Mouse (Mus musculus): ENCODE measurements around the gene S1pr5. TPM values are rescaled to one million over a fixed set of nuclear protein-coding genes. Genes with fewer than 3 reads are reported as not detected.
"Not testable (repeated sequence)": the region's sequence is repeated elsewhere in the genome, so short reads cannot be mapped to it uniquely, and the experiment has no call there.

Gene S1pr5
- polyA plus RNA-seq, 1 experiment from 2014 or later = 0.39 TPM

DNA sequence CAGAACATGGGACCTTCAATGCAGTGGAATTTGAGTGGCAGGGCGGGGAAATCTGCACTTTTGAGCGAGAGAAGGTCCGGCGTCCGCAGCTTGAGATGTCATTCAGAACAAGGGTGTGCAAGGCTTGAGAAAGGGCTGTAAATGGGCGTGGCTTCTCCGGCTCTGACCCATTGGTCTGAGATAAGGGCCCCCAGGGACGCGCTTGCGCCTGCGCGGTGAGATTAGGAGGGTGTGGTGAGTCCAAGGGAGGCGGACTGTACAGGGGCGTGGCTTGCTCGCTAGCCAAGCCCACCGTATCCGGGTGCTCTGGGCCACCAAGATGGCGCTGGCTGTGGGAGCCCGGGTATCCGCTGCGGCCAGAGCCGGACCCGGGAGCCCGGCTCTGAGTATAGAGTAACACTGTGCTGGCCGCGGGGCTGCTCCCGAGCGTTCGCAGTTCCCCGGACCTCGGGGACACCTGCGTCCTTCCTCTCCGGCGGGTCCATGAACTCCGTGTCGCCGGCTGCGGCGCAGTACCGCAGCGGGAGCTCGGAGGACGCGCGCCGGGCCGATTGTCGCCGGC, 16.8 kb upstream of the S1pr5 start, which contains the start of gene Atg4d:
Gene Atg4d (plus strand): TSS at position 294 of the 562 bp plus-strand sequence.
- ATAC-seq (ENCODE audit: insufficient number of reproducible peaks, low FRiP score, low TSS enrichment, low read depth) (peak; percentile 94), DNase-seq (ENCODE audit: low spot score) (peak; percentile 99)
- H3K4me2 ChIP-seq (ENCODE audit: low read depth, severe bottlenecking) = peak within 1 kb of the TSS; percentile 76
- peak within 1 kb of the TSS; percentile 23 for H3K27ac ChIP-seq (replicated peaks; ENCODE audit: low read depth, low read length)
- WGBS = under 1% methylated on average over 42 of the region's 49 CpGs
- peak within 1 kb of the TSS; percentile 67 for H3K9ac ChIP-seq (ENCODE audit: low read length)
- no peaks in the 10 kb centered on the region for H3K27me3 ChIP-seq (ENCODE audit: control insufficient read depth, insufficient read depth, low read length)
- H3K36me3 ChIP-seq (ENCODE audit: control insufficient read depth, insufficient read depth, low read length) = peaks cover 12% of the 10 kb centered on the region
- H3K4me1 ChIP-seq (ENCODE audit: control insufficient read depth, insufficient read depth, low read length) = peaks cover 8% of the 10 kb centered on the region
- peak within 1 kb of the TSS; percentile 66 for H3K4me3 ChIP-seq (ENCODE audit: low read depth, low read length)
- no peaks in the 10 kb centered on the region for H3K9me3 ChIP-seq (ENCODE audit: control insufficient read depth, low read length)

DNA sequence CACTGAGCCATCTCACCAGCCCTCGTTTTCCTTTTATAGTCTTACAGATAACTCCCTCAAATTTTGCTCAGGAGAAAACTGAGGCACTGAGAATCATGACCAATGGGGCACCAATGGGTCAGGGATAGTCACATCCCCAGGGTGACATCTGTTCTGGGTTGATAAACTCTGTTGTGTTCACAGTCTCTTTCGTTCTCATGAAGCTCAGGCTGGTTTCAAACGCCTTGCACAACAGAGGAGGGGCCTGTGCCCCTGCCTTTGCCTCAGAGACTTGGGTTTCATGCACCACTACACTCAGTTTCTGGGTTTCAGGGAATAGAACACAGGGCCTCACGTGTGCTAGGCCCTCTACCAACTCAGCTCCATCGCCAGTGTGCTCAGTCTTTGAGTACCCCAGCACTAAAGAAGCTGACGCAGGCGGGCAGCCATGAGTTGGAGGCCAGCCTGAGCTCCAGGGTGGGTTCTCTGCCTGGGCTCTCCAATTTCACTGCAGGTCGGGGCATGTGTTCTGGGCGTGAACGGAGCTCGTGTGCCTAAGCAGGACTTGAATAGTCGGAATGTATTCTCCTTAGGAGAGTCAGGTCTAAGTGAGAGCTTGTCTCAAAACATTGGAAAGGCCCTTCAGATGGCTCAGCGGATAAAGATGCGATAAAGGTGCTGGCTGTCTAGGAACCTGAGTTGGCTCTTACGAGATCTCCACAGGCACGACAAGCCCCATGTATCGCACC, 16.2 kb upstream of the S1pr5 start:
- Histone ChIP-seq H3K9me3 (ENCODE audit: control insufficient read depth, low read length) (no peaks in the 10 kb centered on the region), H3K27ac (replicated peaks; ENCODE audit: low read depth, low read length) (peak overlapping the region; percentile 23), H3K4me1 (ENCODE audit: control insufficient read depth, insufficient read depth, low read length) (peaks cover 8% of the 10 kb centered on the region), H3K27me3 (ENCODE audit: control insufficient read depth, insufficient read depth, low read length) (no peaks in the 10 kb centered on the region), H3K4me2 (ENCODE audit: low read depth, severe bottlenecking) (peak overlapping the region; percentile 56), H3K4me3 (ENCODE audit: low read depth, low read length) (peak overlapping the region; percentile 66), H3K9ac (ENCODE audit: low read length) (peak overlapping the region; percentile 0; the same call in 1 of the 2 replicates), H3K36me3 (ENCODE audit: control insufficient read depth, insufficient read depth, low read length) (peaks cover 11% of the 10 kb centered on the region)
- WGBS = 16% methylated on average over 17 of the region's 17 CpGs
- DNase-seq (ENCODE audit: low spot score) = no peak
- ATAC-seq (ENCODE audit: insufficient number of reproducible peaks, low FRiP score, low TSS enrichment, low read depth) = peak; percentile 52

- ATAC-seq (ENCODE audit: insufficient number of reproducible peaks, low FRiP score, low TSS enrichment, low read depth) = no peak
- Histone ChIP-seq H3K27me3 (ENCODE audit: control insufficient read depth, insufficient read depth, low read length) (no peaks in the 10 kb centered on the region), H3K36me3 (ENCODE audit: control insufficient read depth, insufficient read depth, low read length) (no peaks in the 10 kb centered on the region; the same call in 1 of the 2 replicates), H3K9me3 (ENCODE audit: control insufficient read depth, low read length) (no peaks in the 10 kb centered on the region), H3K9ac (ENCODE audit: low read length) (no peak overlapping the region), H3K27ac (replicated peaks; ENCODE audit: low read depth, low read length) (no peak overlapping the region), H3K4me1 (ENCODE audit: control insufficient read depth, insufficient read depth, low read length) (peaks cover 8% of the 10 kb centered on the region), H3K4me3 (ENCODE audit: low read depth, low read length) (no peak overlapping the region), H3K4me2 (ENCODE audit: low read depth, severe bottlenecking) (no peak overlapping the region)
- 77% methylated on average over 2 of the region's 2 CpGs for WGBS
- DNase-seq (ENCODE audit: low spot score) = no peak
Observed at GRCm38 (mm10) chr9:21261831-21262230, 13.6 kb upstream of the S1pr5 start.

GRCm38 (mm10) chr9:21260491-21261040, 12.3 kb upstream of the S1pr5 start:
- no peak for ATAC-seq (ENCODE audit: insufficient number of reproducible peaks, low FRiP score, low TSS enrichment, low read depth)

DNA sequence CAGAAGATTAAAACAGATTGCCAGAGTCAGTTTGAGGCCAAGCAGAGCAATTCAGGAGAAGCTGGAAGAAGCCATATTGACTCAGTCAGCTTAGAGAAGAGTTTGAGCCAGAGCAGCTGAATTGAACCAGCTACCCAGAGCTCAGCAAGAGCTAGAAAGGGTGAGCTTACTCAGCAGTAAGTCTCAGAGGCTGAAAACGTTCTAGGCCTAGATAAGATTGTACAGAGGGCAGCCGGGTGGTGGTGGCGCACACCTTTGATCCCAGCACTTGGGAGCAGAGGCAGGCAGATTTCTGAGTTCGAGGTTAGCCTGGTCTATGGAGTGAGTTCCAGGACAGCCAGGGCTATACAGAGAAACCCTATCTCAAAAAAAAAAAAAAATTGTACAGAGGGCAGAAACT, 8.1 kb upstream of the S1pr5 start:
- WGBS = 79% methylated on average over 4 of the region's 4 CpGs
- H3K9me3 ChIP-seq (ENCODE audit: control insufficient read depth, low read length); H3K4me1 ChIP-seq (ENCODE audit: control insufficient read depth, insufficient read depth, low read length); H3K4me2 ChIP-seq (ENCODE audit: low read depth, severe bottlenecking); DNase-seq (ENCODE audit: low spot score); H3K27ac ChIP-seq (replicated peaks; ENCODE audit: low read depth, low read length); H3K9ac ChIP-seq (ENCODE audit: low read length); H3K36me3 ChIP-seq (ENCODE audit: control insufficient read depth, insufficient read depth, low read length); H3K27me3 ChIP-seq (ENCODE audit: control insufficient read depth, insufficient read depth, low read length); ATAC-seq (ENCODE audit: insufficient number of reproducible peaks, low FRiP score, low TSS enrichment, low read depth); H3K4me3 ChIP-seq (ENCODE audit: low read depth, low read length): not testable (repeated sequence)

More at GRCm38 (mm10) chr9:21260491-21261040, 12.3 kb upstream of the S1pr5 start:
- Histone ChIP-seq H3K4me2 (ENCODE audit: low read depth, severe bottlenecking) (no peak overlapping the region), H3K4me1 (ENCODE audit: control insufficient read depth, insufficient read depth, low read length) (peaks cover 4% of the 10 kb centered on the region; the same call in 1 of the 2 replicates), H3K9ac (ENCODE audit: low read length) (no peak overlapping the region), H3K27ac (replicated peaks; ENCODE audit: low read depth, low read length) (no peak overlapping the region), H3K36me3 (ENCODE audit: control insufficient read depth, insufficient read depth, low read length) (no peaks in the 10 kb centered on the region), H3K4me3 (ENCODE audit: low read depth, low read length) (no peak overlapping the region), H3K27me3 (ENCODE audit: control insufficient read depth, insufficient read depth, low read length) (no peaks in the 10 kb centered on the region), H3K9me3 (ENCODE audit: control insufficient read depth, low read length) (no peaks in the 10 kb centered on the region)
- no peak for DNase-seq (ENCODE audit: low spot score)
- WGBS = 69% methylated on average over 6 of the region's 6 CpGs

DNA sequence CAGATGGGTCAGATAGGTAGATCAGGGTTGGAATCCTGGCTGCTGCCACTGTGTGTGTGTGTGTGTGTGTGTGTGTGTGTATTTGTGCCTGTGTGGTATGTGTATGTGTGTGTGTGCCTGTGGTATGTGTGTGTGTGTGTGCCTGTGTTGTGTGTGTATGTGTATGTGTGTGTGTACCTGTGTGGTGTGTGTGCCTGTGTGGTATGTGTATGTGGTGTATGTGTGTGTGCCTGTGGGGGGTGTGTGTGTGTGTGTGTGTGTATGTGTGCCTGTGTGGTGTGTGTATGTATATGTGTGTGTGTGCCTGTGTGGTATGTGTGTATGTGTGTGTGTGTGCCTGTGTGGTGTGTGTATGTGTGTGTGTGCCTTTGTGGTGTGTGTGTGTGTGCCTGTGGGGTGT, 6.4 kb upstream of the S1pr5 start:
- H3K4me3 ChIP-seq (ENCODE audit: low read depth, low read length) = no peak overlapping the region
- H3K9ac ChIP-seq (ENCODE audit: low read length) = no peak overlapping the region
- peaks cover 17% of the 10 kb centered on the region for H3K27me3 ChIP-seq (ENCODE audit: control insufficient read depth, insufficient read depth, low read length)
- H3K9me3 ChIP-seq (ENCODE audit: control insufficient read depth, low read length) = no peaks in the 10 kb centered on the region
- ATAC-seq (ENCODE audit: insufficient number of reproducible peaks, low FRiP score, low TSS enrichment, low read depth) (no peak), DNase-seq (ENCODE audit: low spot score) (no peak)
- peaks cover 7% of the 10 kb centered on the region; the same call in 1 of the 2 replicates for H3K4me1 ChIP-seq (ENCODE audit: control insufficient read depth, insufficient read depth, low read length)
- H3K36me3 ChIP-seq (ENCODE audit: control insufficient read depth, insufficient read depth, low read length) = no peaks in the 10 kb centered on the region
- no peak overlapping the region for H3K27ac ChIP-seq (replicated peaks; ENCODE audit: low read depth, low read length)
- H3K4me2 ChIP-seq (ENCODE audit: low read depth, severe bottlenecking) = no peak overlapping the region

DNA sequence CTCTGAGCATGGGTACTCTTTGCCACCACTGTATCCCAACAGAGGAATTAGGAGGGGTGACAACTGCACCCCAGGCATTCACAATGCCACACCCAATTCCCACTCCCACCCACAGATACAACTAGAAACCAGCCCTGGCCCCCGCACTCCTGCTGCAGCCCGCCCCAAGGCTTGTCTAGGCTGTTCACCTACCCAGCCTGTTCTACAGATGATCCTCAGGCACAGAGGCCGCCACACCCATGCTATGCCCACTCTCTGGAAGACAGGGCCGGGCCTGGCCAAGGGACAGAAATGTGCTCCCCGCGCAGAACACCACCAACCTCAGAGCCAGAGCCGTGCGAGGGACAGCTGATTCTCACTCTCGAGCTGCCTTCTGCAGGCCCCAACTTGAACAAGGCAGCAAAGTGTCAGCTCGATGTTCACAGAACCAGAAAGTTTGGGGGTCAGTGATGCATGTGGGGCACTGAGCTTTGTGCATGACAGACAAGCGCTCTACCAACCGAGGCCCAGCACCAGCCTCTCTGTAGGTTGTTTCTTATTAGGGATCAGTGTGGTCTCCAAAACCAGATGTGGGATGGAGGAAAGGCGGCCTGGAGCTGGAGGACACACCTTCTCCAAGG, 3.0 kb upstream of the S1pr5 start:
- Histone ChIP-seq H3K4me2 (ENCODE audit: low read depth, severe bottlenecking) (no peak overlapping the region), H3K27ac (replicated peaks; ENCODE audit: low read depth, low read length) (no peak overlapping the region), H3K36me3 (ENCODE audit: control insufficient read depth, insufficient read depth, low read length) (no peaks in the 10 kb centered on the region), H3K4me3 (ENCODE audit: low read depth, low read length) (no peak overlapping the region), H3K9ac (ENCODE audit: low read length) (no peak overlapping the region), H3K9me3 (ENCODE audit: control insufficient read depth, low read length) (no peaks in the 10 kb centered on the region), H3K4me1 (ENCODE audit: control insufficient read depth, insufficient read depth, low read length) (peaks cover 12% of the 10 kb centered on the region), H3K27me3 (ENCODE audit: control insufficient read depth, insufficient read depth, low read length) (peaks cover 45% of the 10 kb centered on the region)
- WGBS = 37% methylated on average over 13 of the region's 13 CpGs
- DNase-seq (ENCODE audit: low spot score) (no peak), ATAC-seq (ENCODE audit: insufficient number of reproducible peaks, low FRiP score, low TSS enrichment, low read depth) (no peak)

DNA sequence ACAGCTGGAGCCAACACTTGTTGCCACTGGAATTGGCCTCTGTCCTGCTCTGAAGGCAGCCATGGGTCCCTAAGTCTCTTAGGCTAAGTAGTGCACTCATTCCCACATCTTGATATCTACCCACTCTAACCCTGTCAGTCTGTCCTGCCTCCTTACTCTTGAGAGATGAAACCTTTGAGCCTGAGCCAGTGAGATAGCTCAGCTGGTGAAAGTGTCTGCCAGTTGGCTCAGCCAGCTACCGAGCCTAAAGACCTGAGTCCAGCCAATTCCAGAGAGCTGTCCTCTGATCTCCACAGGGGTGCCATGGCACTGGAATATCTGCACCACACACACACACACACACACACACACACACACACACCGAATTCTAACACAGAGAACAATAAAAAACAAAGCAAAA, 2.3 kb upstream of the S1pr5 start:
- peaks cover 12% of the 10 kb centered on the region for H3K4me1 ChIP-seq (ENCODE audit: control insufficient read depth, insufficient read depth, low read length)
- ATAC-seq (ENCODE audit: insufficient number of reproducible peaks, low FRiP score, low TSS enrichment, low read depth) (no peak), DNase-seq (ENCODE audit: low spot score) (no peak)
- H3K9me3 ChIP-seq (ENCODE audit: control insufficient read depth, low read length) = no peaks in the 10 kb centered on the region
- H3K4me3 ChIP-seq (ENCODE audit: low read depth, low read length) = no peak overlapping the region
- H3K4me2 ChIP-seq (ENCODE audit: low read depth, severe bottlenecking) = no peak overlapping the region
- H3K36me3 ChIP-seq (ENCODE audit: control insufficient read depth, insufficient read depth, low read length) = no peaks in the 10 kb centered on the region
- 42% methylated on average over 2 of the region's 2 CpGs for WGBS
- no peak overlapping the region for H3K27ac ChIP-seq (replicated peaks; ENCODE audit: low read depth, low read length)
- peaks cover 52% of the 10 kb centered on the region for H3K27me3 ChIP-seq (ENCODE audit: control insufficient read depth, insufficient read depth, low read length)
- no peak overlapping the region for H3K9ac ChIP-seq (ENCODE audit: low read length)

All from limb, embryonic 11.5 days (tissue).